Mouse (Mus musculus): ENCODE data around the gene Idh3a. TPM values are rescaled to one million over a fixed set of nuclear protein-coding genes. Genes with fewer than 3 reads are reported as not detected.

Idh3a gene
- polyA plus RNA-seq, 1 experiment, result 17.2 TPM

GRCm38 (mm10) chr9:54645530-54645929 lies 59.4 kb downstream of the Idh3a start:
- Histone ChIP-seq H3K27ac (ENCODE audit: control insufficient read depth, insufficient read depth, low read depth, low read length, poor library complexity) (no peak overlapping the region), H3K4me3 (replicated peaks; ENCODE audit: control insufficient read depth, low read depth, low read length) (no peak overlapping the region), H3K4me1 (ENCODE audit: control insufficient read depth, insufficient read depth, low read length) (no peaks in the 10 kb centered on the region; the same call in 1 of the 2 replicates)
- WGBS, result 70% methylated on average over 6 of the region's 6 CpGs
- TF ChIP-seq POLR2A (IDR thresholded peaks at IDR 0.05; ENCODE audit: borderline replicate concordance, control insufficient read depth, low read depth, low read length) (no peak), CTCF (IDR thresholded peaks at IDR 0.05; ENCODE audit: control insufficient read depth, insufficient read depth, low read length) (no peak)

GRCm38 (mm10) chr9:54646252-54646651 lies 60.1 kb downstream of the Idh3a start:
- H3K4me3 ChIP-seq (replicated peaks; ENCODE audit: control insufficient read depth, low read depth, low read length), result no peak overlapping the region
- H3K27ac ChIP-seq (ENCODE audit: control insufficient read depth, insufficient read depth, low read depth, low read length, poor library complexity), result no peak overlapping the region
- TF ChIP-seq CTCF (IDR thresholded peaks at IDR 0.05; ENCODE audit: control insufficient read depth, insufficient read depth, low read length) (no peak), POLR2A (IDR thresholded peaks at IDR 0.05; ENCODE audit: borderline replicate concordance, control insufficient read depth, low read depth, low read length) (no peak)
- WGBS, result 60% methylated on average over 9 of the region's 9 CpGs
- H3K4me1 ChIP-seq (ENCODE audit: control insufficient read depth, insufficient read depth, low read length), result no peaks in the 10 kb centered on the region; the same call in 1 of the 2 replicates

- no peaks in the 10 kb centered on the region; the same call in 1 of the 2 replicates for H3K4me1 ChIP-seq (ENCODE audit: control insufficient read depth, insufficient read depth, low read length)
- WGBS, result 37% methylated on average over 2 of the region's 2 CpGs
- no peak overlapping the region for H3K27ac ChIP-seq (ENCODE audit: control insufficient read depth, insufficient read depth, low read depth, low read length, poor library complexity)
- TF ChIP-seq CTCF (IDR thresholded peaks at IDR 0.05; ENCODE audit: control insufficient read depth, insufficient read depth, low read length), result no peak
- H3K4me3 ChIP-seq (replicated peaks; ENCODE audit: control insufficient read depth, low read depth, low read length), result no peak overlapping the region
These were observed 61.3 kb downstream of the Idh3a start for GRCm38 (mm10) chr9:54647456-54647855.

- Histone ChIP-seq H3K4me3 (replicated peaks; ENCODE audit: control insufficient read depth, low read depth, low read length) (no peak overlapping the region), H3K4me1 (ENCODE audit: control insufficient read depth, insufficient read depth, low read length) (no peaks in the 10 kb centered on the region; the same call in 1 of the 2 replicates), H3K27ac (ENCODE audit: control insufficient read depth, insufficient read depth, low read depth, low read length, poor library complexity) (no peak overlapping the region)
- 67% methylated on average over 1 of the region's 1 CpGs for WGBS
- no peak for TF ChIP-seq POLR2A (IDR thresholded peaks at IDR 0.05; ENCODE audit: borderline replicate concordance, control insufficient read depth, low read depth, low read length)
- TF ChIP-seq CTCF (IDR thresholded peaks at IDR 0.05; ENCODE audit: control insufficient read depth, insufficient read depth, low read length), result no peak
These were observed 63.2 kb downstream of the Idh3a start for GRCm38 (mm10) chr9:54649360-54649759.

GRCm38 (mm10) chr9:54652778-54653177 lies 66.6 kb downstream of the Idh3a start:
- 65% methylated on average over 2 of the region's 2 CpGs for WGBS
- H3K4me1 ChIP-seq (ENCODE audit: control insufficient read depth, insufficient read depth, low read length), result no peaks in the 10 kb centered on the region
- no peak overlapping the region for H3K4me3 ChIP-seq (replicated peaks; ENCODE audit: control insufficient read depth, low read depth, low read length)
- no peak overlapping the region for H3K27ac ChIP-seq (ENCODE audit: control insufficient read depth, insufficient read depth, low read depth, low read length, poor library complexity)
- no peak for TF ChIP-seq POLR2A (IDR thresholded peaks at IDR 0.05; ENCODE audit: borderline replicate concordance, control insufficient read depth, low read depth, low read length)
- no peak for TF ChIP-seq CTCF (IDR thresholded peaks at IDR 0.05; ENCODE audit: control insufficient read depth, insufficient read depth, low read length)

Other genes with a start within 250 kb of the Idh3a start
- 5.5 and 8.4 TPM in 2 replicates for gene Dmxl2, start 84.7 kb upstream of the Idh3a start, polyA plus RNA-seq (2011; ENCODE audit: insufficient read depth, insufficient read length, low replicate concordance, missing spikeins)
- gene Sh2d7, start 47.4 kb upstream of the Idh3a start, polyA plus RNA-seq (2011; ENCODE audit: insufficient read depth, insufficient read length, low replicate concordance, missing spikeins), result not detected in 2 replicates
- gene Cib2, start 26.1 kb upstream of the Idh3a start, polyA plus RNA-seq (2011; ENCODE audit: insufficient read depth, insufficient read length, low replicate concordance, missing spikeins), result 5.4 and 9.9 TPM in 2 replicates
- 0.66 TPM in 1 of 2 replicates, not detected in the other for gene Acsbg1, start 75.5 kb downstream of the Idh3a start, polyA plus RNA-seq (2011; ENCODE audit: insufficient read depth, insufficient read length, low replicate concordance, missing spikeins)
- 24.8 and 26.9 TPM in 2 replicates for gene Dnaja4, start 112.5 kb downstream of the Idh3a start, polyA plus RNA-seq (2011; ENCODE audit: insufficient read depth, insufficient read length, low replicate concordance, missing spikeins)
- gene Wdr61, start 148.2 kb downstream of the Idh3a start, polyA plus RNA-seq (2011; ENCODE audit: insufficient read depth, insufficient read length, low replicate concordance, missing spikeins), result 28.3 and 30.4 TPM in 2 replicates
- 1.7 and 23.1 TPM in 2 replicates for gene Crabp1, start 178.4 kb downstream of the Idh3a start, polyA plus RNA-seq (2011; ENCODE audit: insufficient read depth, insufficient read length, low replicate concordance, missing spikeins)

Data from bone marrow, adult 2 months (tissue).